Mouse (Mus musculus) thymus, postnatal 36 days (tissue): Measurements from ENCODE around the gene Pmel.
"Not testable (repeated sequence)": the region's sequence is repeated elsewhere in the genome, so short reads cannot be mapped to it uniquely, and the experiment has no call there.

Source experiments
- DNase-seq, 2 experiments: peaks; one replicate each; pipeline ENCODE4 v3.0.0; 2022; ENCODE audit warnings: mixed read lengths in 2 of 2

Gene Pmel

GRCm38 (mm10) chr10:128702328-128703007 is 1.5 kb upstream of the Pmel start:
- DNase-seq: no peak

- peak; percentile 92 to 94 for DNase-seq
Observed at GRCm38 (mm10) chr10:128704491-128705316, 709 bp downstream of the Pmel start, which contains the start of gene Cdk2. Gene Cdk2, minus strand, starts transcription at chr10:128705031.

GRCm38 (mm10) chr10:128705317-128705693 is 1.3 kb downstream of the Pmel start:
- peak in 1 of 2 experiments; percentile 41 for DNase-seq

- DNase-seq: not testable (repeated sequence)
Observed at GRCm38 (mm10) chr10:128711318-128711717, 7.3 kb downstream of the Pmel start.

- DNase-seq: peak; percentile 69 to 84
Observed at GRCm38 (mm10) chr10:128715559-128716537, 11.9 kb downstream of the Pmel start.

GRCm38 (mm10) chr10:128725466-128725865 is 21.5 kb downstream of the Pmel start:
- not testable (repeated sequence) for DNase-seq

- no peak for DNase-seq
Observed at GRCm38 (mm10) chr10:128728059-128728458, 24.1 kb downstream of the Pmel start.

GRCm38 (mm10) chr10:128731002-128731433 is 27.0 kb downstream of the Pmel start:
- peak; percentile 67 to 71 for DNase-seq

GRCm38 (mm10) chr10:128731992-128732391 is 28.0 kb downstream of the Pmel start:
- DNase-seq: no peak

GRCm38 (mm10) chr10:128737435-128737834 is 33.4 kb downstream of the Pmel start:
- DNase-seq: no peak

- no peak for DNase-seq
Observed at GRCm38 (mm10) chr10:128740296-128740695, 36.3 kb downstream of the Pmel start.

- no peak for DNase-seq
Observed at GRCm38 (mm10) chr10:128742616-128743015, 38.6 kb downstream of the Pmel start.

- DNase-seq: no peak
Observed at GRCm38 (mm10) chr10:128743235-128743634, 39.2 kb downstream of the Pmel start.

- peak; percentile 70 to 75 for DNase-seq
Observed at GRCm38 (mm10) chr10:128743791-128744191, 39.8 kb downstream of the Pmel start.

- no peak for DNase-seq
Observed at GRCm38 (mm10) chr10:128744211-128744610, 40.2 kb downstream of the Pmel start.

GRCm38 (mm10) chr10:128744680-128745601 is 40.9 kb downstream of the Pmel start, which contains the start of gene Dgka:
Gene Dgka, minus strand, starts transcription at chr10:128744855.
- DNase-seq: peak; percentile 82 to 84

GRCm38 (mm10) chr10:128745946-128746613 is 42.1 kb downstream of the Pmel start:
- peak; percentile 79 to 91 for DNase-seq

GRCm38 (mm10) chr10:128746972-128747645 is 43.1 kb downstream of the Pmel start:
- DNase-seq: no peak

GRCm38 (mm10) chr10:128747646-128748251 is 43.8 kb downstream of the Pmel start, which contains the start of gene Pym1:
Gene Pym1, plus strand, starts transcription at chr10:128747889.
- peak; percentile 72 to 76 for DNase-seq
